Mouse (Mus musculus) gastrocnemius, adult 2 months (tissue): ENCODE measurements around the gene Hcn3. TPM values are rescaled to one million over a fixed set of nuclear protein-coding genes. Genes with fewer than 3 reads are reported as not detected.

ENCODE experiments used
- DNase-seq: peaks from one replicate; pipeline ENCODE4 v3.0.0; 2022
- H3K27ac ChIP-seq: fragments of 200-600 bp; 2 replicates; pipeline ENCODE4 v1.8.1; 2022; ENCODE audit warnings: mild to moderate bottlenecking
- H3K4me3 ChIP-seq: fragments of 200-600 bp; 2 replicates; pipeline ENCODE4 v1.8.1; 2022; ENCODE audit warnings: mild to moderate bottlenecking, moderate library complexity
- CTCF ChIP-seq: fragments of 200-600 bp; IDR thresholded peaks from 2 replicates; pipeline ENCODE4 v1.8.1; 2022; ENCODE audit warnings: antibody characterized with exemption, mild to moderate bottlenecking, moderate library complexity
- intact Hi-C: fragments of 180-260 bp; cut with DNase I; formaldehyde crosslinking; loops from one replicate; pipeline ENCODE4 v1.15.1; 2025
- total RNA-seq, 2 experiments: library from RNA; stranded (reverse); gene quantifications; 2 replicates each; pipeline ENCODE4 v1.2.3; 2021

The Hcn3 gene
- total RNA-seq, 2 experiments from 2014 or later = 0.31 to 0.43 TPM

- H3K27ac ChIP-seq = no peak overlapping the region
- no peak for DNase-seq
- no peak for TF ChIP-seq CTCF
- H3K4me3 ChIP-seq = no peak overlapping the region
- intact Hi-C loops = no loop called here
Measured at GRCm38 (mm10) chr3:89125981-89126380, 34.0 kb downstream of the Hcn3 start.

DNA sequence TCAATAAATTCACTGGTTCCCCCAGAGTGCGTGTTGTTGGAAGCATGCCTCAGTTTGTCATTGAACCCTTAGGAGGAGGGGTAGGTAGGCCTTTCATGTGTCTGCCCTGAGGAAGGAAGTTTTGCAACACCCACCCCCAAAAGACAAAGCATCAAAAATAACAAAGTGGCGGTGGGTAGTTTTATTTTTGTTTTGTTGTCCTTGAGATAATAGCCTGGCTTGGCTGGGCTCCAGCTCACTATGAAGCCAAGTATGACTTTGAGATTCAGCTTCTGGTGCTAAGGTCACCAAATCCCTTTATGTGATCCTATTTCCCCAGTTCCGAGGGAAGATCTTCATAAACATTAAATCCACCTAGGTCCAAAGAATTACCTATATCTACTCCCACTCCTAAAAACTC lies 35.8 kb downstream of the Hcn3 start:
- Histone ChIP-seq H3K4me3 (no peak overlapping the region), H3K27ac (no peak overlapping the region)
- intact Hi-C loops = no loop called here
- TF ChIP-seq CTCF = no peak
- no peak for DNase-seq

- DNase-seq = peak; percentile 67
Measured at GRCm38 (mm10) chr3:89123313-89123712, 36.7 kb downstream of the Hcn3 start.

DNA sequence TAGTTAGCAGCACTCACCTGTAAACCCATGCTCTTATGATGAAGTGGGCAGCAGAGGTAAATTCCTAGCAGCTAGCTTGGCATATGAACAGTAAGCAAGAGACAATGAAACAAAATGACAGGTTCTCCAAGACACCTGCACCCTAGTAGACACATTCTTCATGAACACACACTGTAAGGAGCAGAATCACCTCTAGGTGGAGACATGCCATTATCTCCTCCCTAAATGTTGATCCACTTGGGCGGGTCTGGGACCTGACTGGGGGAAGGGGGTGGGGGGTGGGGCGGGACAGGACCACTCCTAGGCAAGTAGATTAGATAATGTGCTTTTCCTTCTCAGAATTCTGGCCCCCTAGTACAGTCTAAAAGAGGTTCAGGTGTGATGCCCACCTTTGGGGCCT lies 44.5 kb downstream of the Hcn3 start:
- Histone ChIP-seq H3K4me3 (no peak overlapping the region), H3K27ac (no peak overlapping the region)
- peak; percentile 53 for TF ChIP-seq CTCF
- intact Hi-C loops = loop anchor here (1.0 kb wide), 1 partner anchor 101 kb away; no protein-coding TSS in a partner anchor
- DNase-seq = no peak

More at GRCm38 (mm10) chr3:89123313-89123712, 36.7 kb downstream of the Hcn3 start:
- H3K27ac ChIP-seq = peak overlapping the region; percentile 59
- H3K4me3 ChIP-seq = no peak overlapping the region
- intact Hi-C loops = no loop called here
- no peak for TF ChIP-seq CTCF

- no peak for DNase-seq
- no peak for TF ChIP-seq CTCF
- intact Hi-C loops = no loop called here
- Histone ChIP-seq H3K27ac (no peak overlapping the region), H3K4me3 (no peak overlapping the region)
Measured at GRCm38 (mm10) chr3:89113058-89113457, 46.9 kb downstream of the Hcn3 start.

- intact Hi-C loops = no loop called here
- Histone ChIP-seq H3K27ac (no peak overlapping the region), H3K4me3 (no peak overlapping the region)
- no peak for TF ChIP-seq CTCF
- DNase-seq = no peak
Measured at GRCm38 (mm10) chr3:89108146-89108545, 51.9 kb downstream of the Hcn3 start.

DNA sequence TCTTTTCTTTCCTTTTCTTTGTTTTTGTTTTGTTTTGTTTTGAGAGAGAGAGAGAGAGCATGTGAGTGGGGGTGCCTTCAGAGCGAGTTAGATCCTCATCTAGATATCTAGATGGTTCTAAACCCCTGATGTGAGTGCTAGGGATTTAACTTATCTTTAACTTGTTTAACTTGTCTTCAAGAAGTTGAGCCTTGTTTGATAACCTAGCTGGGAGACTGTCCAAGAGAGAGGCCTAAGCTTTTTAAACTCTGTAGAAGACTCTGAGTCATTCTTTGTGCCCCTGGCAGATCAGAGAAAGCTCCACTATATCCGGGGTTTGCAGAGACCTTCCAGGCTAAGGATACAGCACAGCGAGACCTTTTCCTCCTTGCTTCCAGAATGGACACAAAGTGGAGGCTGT lies 52.5 kb downstream of the Hcn3 start:
- intact Hi-C loops = no loop called here
- H3K27ac ChIP-seq = no peak overlapping the region
- no peak for DNase-seq
- no peak for TF ChIP-seq CTCF
- H3K4me3 ChIP-seq = no peak overlapping the region

DNA sequence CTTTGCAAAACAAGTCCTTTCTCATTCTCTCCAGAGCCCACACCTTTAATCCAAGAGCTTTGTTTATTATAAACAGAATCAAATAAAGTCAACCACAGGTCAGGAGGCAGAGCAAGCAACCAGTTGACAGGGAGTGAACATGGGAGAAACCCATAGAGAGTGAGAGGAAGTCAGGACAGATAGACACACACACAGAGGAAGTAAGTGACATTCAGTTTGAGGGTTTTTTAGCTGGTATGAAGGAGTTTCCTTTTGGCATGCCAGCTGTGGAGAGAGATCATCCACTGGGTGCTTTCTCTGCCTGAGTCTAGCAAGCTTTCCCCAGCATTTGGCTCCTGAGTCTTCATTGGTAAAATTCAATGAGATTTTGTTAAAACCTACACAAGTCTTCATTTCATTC lies 53.1 kb downstream of the Hcn3 start:
- intact Hi-C loops = no loop called here
- H3K27ac ChIP-seq = no peak overlapping the region
- TF ChIP-seq CTCF = no peak
- DNase-seq = no peak
- H3K4me3 ChIP-seq = no peak overlapping the region

GRCm38 (mm10) chr3:89103291-89103595 lies 56.8 kb downstream of the Hcn3 start:
- intact Hi-C loops = no loop called here
- TF ChIP-seq CTCF = no peak
- no peak overlapping the region for H3K4me3 ChIP-seq

DNA sequence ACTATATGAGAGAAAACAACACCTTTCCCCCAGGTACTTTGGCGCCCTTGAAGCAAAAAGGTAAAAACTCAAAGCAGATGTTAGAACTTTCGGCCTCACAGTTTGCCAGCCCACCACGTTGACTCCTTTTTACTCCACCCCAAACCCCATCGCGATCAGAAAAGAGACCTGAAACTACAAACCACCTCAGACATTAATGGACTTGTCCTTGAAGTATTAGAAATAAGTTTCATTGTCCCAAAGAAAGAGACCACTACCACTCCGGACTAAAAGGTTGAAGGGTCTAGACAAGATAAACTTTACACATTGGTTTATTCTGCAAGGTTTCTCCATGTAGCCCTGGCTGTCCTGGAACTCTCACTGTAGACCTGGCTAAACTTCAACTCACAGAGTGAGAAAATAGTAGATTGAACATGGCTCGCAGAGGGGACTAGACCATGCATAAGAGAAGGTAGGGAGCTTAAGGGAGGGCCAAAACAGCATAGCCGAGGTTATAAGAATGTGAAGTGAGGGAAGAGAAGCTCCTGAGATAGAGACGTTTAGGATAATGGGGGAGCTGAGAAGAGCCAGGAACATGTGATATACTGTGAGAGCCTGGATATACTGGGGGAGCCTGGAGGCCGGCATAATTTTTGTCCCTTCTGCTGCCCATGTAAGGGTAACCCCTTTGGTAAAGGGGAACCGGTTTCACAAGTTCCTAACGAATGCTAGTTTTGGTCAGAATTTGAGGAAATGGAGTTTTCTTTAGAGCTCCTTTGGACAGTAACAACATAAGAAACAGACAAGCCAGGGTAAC lies 57.3 kb downstream of the Hcn3 start:
- intact Hi-C loops = no loop called here
- no peak for TF ChIP-seq CTCF
- Histone ChIP-seq H3K27ac (peak overlapping the region; percentile 64), H3K4me3 (peak overlapping the region; percentile 82)
- no peak for DNase-seq

More at GRCm38 (mm10) chr3:89103291-89103595, 56.8 kb downstream of the Hcn3 start:
- no peak overlapping the region for H3K27ac ChIP-seq
- DNase-seq = no peak

GRCm38 (mm10) chr3:89101812-89102494 lies 58.0 kb downstream of the Hcn3 start, which contains the start of gene Fdps:
TSS of gene Fdps (minus strand) at chr3:89101959.
- peak; percentile 35 for TF ChIP-seq CTCF
- Histone ChIP-seq H3K4me3 (peak within 1 kb of the TSS; percentile 82), H3K27ac (peak within 1 kb of the TSS; percentile 80)
- intact Hi-C loops = no loop called here
- peak; percentile 96 for DNase-seq

DNA sequence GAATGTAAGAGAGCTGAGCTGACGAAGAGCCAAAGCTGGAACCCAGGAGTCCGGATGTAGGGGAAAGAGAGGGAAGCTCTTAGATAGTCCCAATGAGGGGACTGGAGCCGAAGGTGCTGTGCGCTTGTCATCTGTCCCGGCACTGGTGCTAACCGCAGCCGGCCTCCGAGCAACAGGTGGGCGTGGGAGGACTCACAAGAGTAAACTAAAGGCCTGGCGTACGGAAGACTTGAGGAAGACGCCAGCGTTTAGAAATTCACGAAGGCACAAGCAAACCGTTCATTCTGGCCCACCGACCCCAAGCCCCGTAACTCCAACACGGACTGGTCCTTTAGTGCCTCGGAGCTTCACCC lies 58.6 kb downstream of the Hcn3 start:
- peak overlapping the region; percentile 80 for H3K27ac ChIP-seq
- intact Hi-C loops = no loop called here
- DNase-seq = no peak
- no peak for TF ChIP-seq CTCF
- H3K4me3 ChIP-seq = peak overlapping the region; percentile 82

- Histone ChIP-seq H3K27ac (peak within 1 kb of the TSS; percentile 80), H3K4me3 (peak within 1 kb of the TSS; percentile 82)
- no peak for TF ChIP-seq CTCF
- intact Hi-C loops = no loop called here
- DNase-seq = peak; percentile 44
Measured at GRCm38 (mm10) chr3:89100811-89101210, 59.2 kb downstream of the Hcn3 start, which contains the start of gene Gm43738. TSS of gene Gm43738 (minus strand) at chr3:89101099.

Other genes starting within 250 kb of the Hcn3 start
- 1 to 10 TPM; 7.0 to 8.6 TPM for gene Msto1, start 246.2 kb downstream of the Hcn3 start, total RNA-seq
- 10 to 100 TPM; 34.2 to 35.6 TPM for gene Ash1l, start 209.6 kb downstream of the Hcn3 start, total RNA-seq
- 10 to 100 TPM; 65.5 to 79.9 TPM for gene Dap3, start 209.0 kb downstream of the Hcn3 start, total RNA-seq
- gene Rusc1, start 66.9 kb downstream of the Hcn3 start, total RNA-seq = 10 to 100 TPM; 16.8 to 20.5 TPM
- gene Gm43738, start 59.1 kb downstream of the Hcn3 start, total RNA-seq = not detected
- 10 to 100 TPM; 24.8 to 28.8 TPM for gene Fdps, start 58.2 kb downstream of the Hcn3 start, total RNA-seq
- gene Pklr, start 24.1 kb downstream of the Hcn3 start, total RNA-seq = not detected
- gene Clk2, start 4.6 kb upstream of the Hcn3 start, total RNA-seq = 10 to 100 TPM; 16.0 to 21.4 TPM
- gene Scamp3, start 17.3 kb upstream of the Hcn3 start, total RNA-seq = 10 to 100 TPM; 37.7 to 39.0 TPM
- 10 to 100 TPM; 15.8 to 17.2 TPM for gene Fam189b, start 22.9 kb upstream of the Hcn3 start, total RNA-seq
- 10 to 100 TPM; 17.4 to 19.7 TPM for gene Gba, start 42.7 kb upstream of the Hcn3 start, total RNA-seq
- 10 to 100 TPM in 1 of 2 experiments, 1 to 10 TPM in 1; 6.4 to 10.2 TPM for gene Thbs3, start 55.0 kb upstream of the Hcn3 start, total RNA-seq
- 10 to 100 TPM; 40.7 to 51.4 TPM for gene Mtx1, start 66.9 kb upstream of the Hcn3 start, total RNA-seq
- gene Muc1, start 68.9 kb upstream of the Hcn3 start, total RNA-seq = under 1 TPM; 0.13 to 0.22 TPM
- gene Krtcap2, start 85.8 kb upstream of the Hcn3 start, total RNA-seq = 10 to 100 TPM; 62.9 to 79.7 TPM
- gene Trim46, start 86.1 kb upstream of the Hcn3 start, total RNA-seq = under 1 TPM; 0.18 to 0.50 TPM
- 10 to 100 TPM; 16.4 to 26.9 TPM for gene Dpm3, start 99.2 kb upstream of the Hcn3 start, total RNA-seq
- gene Slc50a1, start 110.4 kb upstream of the Hcn3 start, total RNA-seq = 1 to 10 TPM; 8.9 to 9.7 TPM
- 10 to 100 TPM in 1 of 2 experiments, 1 to 10 TPM in 1; 7.9 to 13.1 TPM for gene Efna1, start 120.9 kb upstream of the Hcn3 start, total RNA-seq
- not detected for gene Efna3, start 162.8 kb upstream of the Hcn3 start, total RNA-seq
- under 1 TPM; 0.15 to 0.20 TPM for gene Efna4, start 177.8 kb upstream of the Hcn3 start, total RNA-seq
- 10 to 100 TPM; 21.7 to 30.5 TPM for gene Adam15, start 189.8 kb upstream of the Hcn3 start, total RNA-seq
- not detected for gene Dcst2, start 201.8 kb upstream of the Hcn3 start, total RNA-seq
- gene Dcst1, start 205.1 kb upstream of the Hcn3 start, total RNA-seq = not detected
- 10 to 100 TPM; 22.8 to 33.3 TPM for gene Zbtb7b, start 234.6 kb upstream of the Hcn3 start, total RNA-seq
- gene Lenep, start 242.6 kb upstream of the Hcn3 start, total RNA-seq = 1 to 10 TPM in 1 of 2 experiments, under 1 TPM in 1; 0.41 to 2.1 TPM